Mouse (Mus musculus) liver, embryonic 13.5 days (tissue): ENCODE data around the gene Slc35g1. TPM values are rescaled to one million over a fixed set of nuclear protein-coding genes. Genes with fewer than 3 reads are reported as not detected.

Source experiments
- ATAC-seq: fragments of 200-750 bp; cut with Nextera tagmentation; 2 replicates; pipeline ENCODE4 v1.8.0; 2017; ENCODE audit warnings: low read depth, mild to moderate bottlenecking, moderate number of reproducible peaks, moderate library complexity
- DNase-seq: peaks from one replicate; pipeline ENCODE4 v3.0.0; 2022
- H3K27ac ChIP-seq: fragments of 300-500 bp; sonication (generic); 2 replicates; pipeline ENCODE4 v1.5.1; 2015; ENCODE audit warnings: moderate library complexity, mild to moderate bottlenecking, inconsistent platforms
- H3K27me3 ChIP-seq: fragments of 300-500 bp; sonication (generic); 2 replicates; pipeline ENCODE4 v1.6.1; 2015; ENCODE audit warnings: mild to moderate bottlenecking, inconsistent platforms
- H3K36me3 ChIP-seq: fragments of 300-500 bp; sonication (generic); 2 replicates; pipeline ENCODE4 v1.6.1; 2015; ENCODE audit warnings: mild to moderate bottlenecking, inconsistent platforms
- H3K4me1 ChIP-seq: fragments of 300-500 bp; sonication (generic); replicated peaks from 2 replicates; pipeline ENCODE4 v1.6.1; 2015; ENCODE audit warnings: inconsistent platforms
- H3K4me2 ChIP-seq: fragments of 300-500 bp; sonication (generic); 2 replicates; pipeline ENCODE4 v1.6.1; 2015; ENCODE audit warnings: inconsistent platforms, mild to moderate bottlenecking, moderate library complexity
- H3K4me3 ChIP-seq: fragments of 300-500 bp; sonication (generic); replicated peaks from 2 replicates; pipeline ENCODE4 v1.5.1; 2015; ENCODE audit warnings: mild to moderate bottlenecking, inconsistent platforms
- H3K9ac ChIP-seq: fragments of 300-500 bp; sonication (generic); 2 replicates; pipeline ENCODE4 v1.6.1; 2015; ENCODE audit warnings: mild to moderate bottlenecking, inconsistent platforms
- H3K9me3 ChIP-seq: fragments of 300-500 bp; sonication (generic); replicated peaks from 2 replicates; pipeline ENCODE4 v1.6.1; 2016; ENCODE audit warnings: inconsistent platforms
- WGBS: fragments of 180-500 bp; shearing (Covaris S2); methylation state at CpG from one replicate; pipeline ENCODE4 v1.1.7; 2015; ENCODE audit not compliant: insufficient replicate concordance; 5-methylcytosine and 5-hydroxymethylcytosine counted together
- polyA plus RNA-seq: library from polyadenylated mRNA; unstranded; fragments of >200 nt; fragmentation: Nextera tagmentation; extraction: Ambion mirVana; gene quantifications from 2 replicates; pipeline ENCODE4 v1.2.1, GENCODE M21; 2015

The Slc35g1 gene
- polyA plus RNA-seq, 1 experiment from 2014 or later, result 3.7 TPM

GRCm38 (mm10) chr19:38424581-38424980 is 28.8 kb downstream of the Slc35g1 start:
- H3K4me2 ChIP-seq, result no peak overlapping the region

DNA sequence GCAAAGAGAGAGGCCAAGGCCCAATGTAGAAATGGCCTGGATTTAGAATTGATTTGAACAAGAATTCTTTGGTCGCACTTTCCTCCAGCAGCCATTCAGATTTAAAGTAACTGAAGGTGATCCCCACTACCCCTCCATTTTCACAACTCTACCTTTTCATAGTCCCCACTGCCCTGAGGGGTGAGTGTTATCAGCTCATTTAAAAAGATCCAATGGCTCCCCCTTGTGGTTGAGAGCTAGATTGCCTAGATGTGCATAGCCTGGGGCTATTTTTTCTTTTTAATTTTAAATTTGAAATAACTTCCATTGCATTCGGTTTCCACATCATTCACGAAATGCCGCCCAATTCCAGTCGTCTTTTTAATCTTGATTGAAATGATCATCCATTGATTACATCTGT is 33.5 kb downstream of the Slc35g1 start:
- no peak overlapping the region for H3K9ac ChIP-seq
- H3K36me3 ChIP-seq, result no peaks in the 10 kb centered on the region
- no peaks in the 10 kb centered on the region for H3K9me3 ChIP-seq
- ATAC-seq (no peak), DNase-seq (no peak)
- no peak overlapping the region for H3K27ac ChIP-seq
- H3K4me2 ChIP-seq, result no peak overlapping the region
- H3K4me1 ChIP-seq, result no peaks in the 10 kb centered on the region
- 21% methylated on average over 5 of the region's 5 CpGs for WGBS
- no peak overlapping the region for H3K4me3 ChIP-seq
- no peaks in the 10 kb centered on the region for H3K27me3 ChIP-seq

More at GRCm38 (mm10) chr19:38424581-38424980, 28.8 kb downstream of the Slc35g1 start:
- Histone ChIP-seq H3K9me3 (no peaks in the 10 kb centered on the region), H3K27ac (no peak overlapping the region), H3K27me3 (no peaks in the 10 kb centered on the region), H3K36me3 (no peaks in the 10 kb centered on the region), H3K4me3 (no peak overlapping the region), H3K9ac (no peak overlapping the region), H3K4me1 (no peaks in the 10 kb centered on the region)
- ATAC-seq (no peak), DNase-seq (no peak)
- WGBS, result 73% methylated on average over 6 of the region's 7 CpGs

- Histone ChIP-seq H3K9me3 (no peaks in the 10 kb centered on the region), H3K27ac (no peak overlapping the region), H3K4me2 (no peak overlapping the region), H3K4me1 (no peaks in the 10 kb centered on the region), H3K9ac (no peak overlapping the region), H3K4me3 (no peak overlapping the region), H3K27me3 (no peaks in the 10 kb centered on the region), H3K36me3 (no peaks in the 10 kb centered on the region)
- no peak for ATAC-seq
- 73% methylated on average over 8 of the region's 8 CpGs for WGBS
- DNase-seq, result no peak
Measured at GRCm38 (mm10) chr19:38430475-38430874, 34.7 kb downstream of the Slc35g1 start.

DNA sequence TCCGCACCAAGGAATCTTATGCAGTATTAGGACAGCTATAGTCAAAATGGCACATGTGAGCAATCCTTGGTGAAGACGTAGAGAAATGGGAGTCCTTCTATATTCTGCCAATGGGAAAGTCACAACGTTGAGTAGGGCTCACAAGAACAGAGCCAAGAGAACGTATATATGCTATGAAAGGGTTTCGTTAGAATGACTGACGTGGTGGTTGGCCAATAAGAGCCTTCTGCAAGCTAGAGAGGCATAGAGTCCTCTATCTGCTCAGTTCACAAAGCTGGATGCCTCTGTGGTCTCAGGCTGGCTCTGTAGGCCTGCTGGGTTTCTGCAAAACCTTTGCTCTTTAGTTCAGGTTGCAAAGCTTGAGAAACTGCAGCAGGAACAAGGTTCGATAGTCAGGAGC is 35.5 kb downstream of the Slc35g1 start:
- no peak for DNase-seq
- 63% methylated on average over 7 of the region's 7 CpGs for WGBS

DNA sequence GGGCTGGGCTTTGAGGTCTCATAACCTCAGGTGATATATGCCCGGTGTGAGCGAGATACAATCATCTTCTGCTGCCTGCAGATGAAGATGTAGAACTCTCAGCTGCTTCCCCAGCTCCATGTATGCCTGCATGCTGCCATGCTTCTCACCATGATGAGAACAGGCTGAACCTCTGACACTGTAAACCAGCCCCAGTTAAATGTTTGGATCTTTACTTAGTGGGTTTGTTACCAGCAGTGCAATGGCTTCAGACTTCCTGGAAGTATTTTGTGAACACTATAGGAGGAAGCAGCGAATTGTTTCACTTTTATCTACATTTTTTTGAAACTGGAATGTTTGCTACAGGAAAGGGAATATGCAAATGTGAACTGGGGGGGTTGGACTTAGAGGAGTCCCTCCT is 36.2 kb downstream of the Slc35g1 start:
- Histone ChIP-seq H3K9ac (no peak overlapping the region), H3K4me1 (no peaks in the 10 kb centered on the region), H3K4me3 (no peak overlapping the region), H3K27ac (no peak overlapping the region), H3K27me3 (no peaks in the 10 kb centered on the region), H3K36me3 (no peaks in the 10 kb centered on the region), H3K4me2 (no peak overlapping the region), H3K9me3 (no peaks in the 10 kb centered on the region)
- ATAC-seq, result no peak
- DNase-seq, result no peak
- WGBS, result 51% methylated on average over 3 of the region's 3 CpGs

More for the DNA sequence above, 35.5 kb downstream of the Slc35g1 start:
- Histone ChIP-seq H3K4me3 (no peak overlapping the region), H3K27ac (no peak overlapping the region), H3K36me3 (no peaks in the 10 kb centered on the region), H3K27me3 (no peaks in the 10 kb centered on the region), H3K9ac (no peak overlapping the region), H3K9me3 (no peaks in the 10 kb centered on the region), H3K4me1 (no peaks in the 10 kb centered on the region), H3K4me2 (no peak overlapping the region)
- ATAC-seq, result no peak

DNA sequence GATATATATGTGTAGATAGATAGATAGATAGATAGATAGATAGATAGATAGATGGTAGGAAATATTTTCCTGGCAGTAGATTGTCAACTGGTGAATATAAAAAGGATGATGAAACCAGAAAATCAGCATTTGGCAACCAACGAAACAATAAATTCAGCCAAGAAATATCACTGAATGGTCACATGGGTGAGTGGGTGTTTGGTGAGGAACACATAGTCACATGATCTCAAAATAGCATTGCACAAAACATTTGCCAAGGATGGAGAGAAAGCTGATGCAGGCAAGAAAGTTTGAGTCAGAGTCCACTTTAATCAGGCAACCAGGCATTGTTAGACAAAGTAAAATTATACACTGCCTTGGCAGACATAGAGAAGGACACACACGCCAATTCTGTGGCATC is 37.6 kb downstream of the Slc35g1 start:
- Histone ChIP-seq H3K4me1 (no peaks in the 10 kb centered on the region), H3K4me2 (no peak overlapping the region), H3K4me3 (no peak overlapping the region), H3K9ac (no peak overlapping the region), H3K36me3 (no peaks in the 10 kb centered on the region), H3K27ac (no peak overlapping the region), H3K27me3 (no peaks in the 10 kb centered on the region), H3K9me3 (no peaks in the 10 kb centered on the region)
- DNase-seq, result no peak
- 64% methylated on average over 2 of the region's 2 CpGs for WGBS
- no peak for ATAC-seq

- Histone ChIP-seq H3K4me3 (no peak overlapping the region), H3K36me3 (no peaks in the 10 kb centered on the region), H3K9me3 (no peaks in the 10 kb centered on the region), H3K9ac (no peak overlapping the region), H3K4me2 (no peak overlapping the region), H3K27ac (no peak overlapping the region), H3K27me3 (no peaks in the 10 kb centered on the region), H3K4me1 (no peaks in the 10 kb centered on the region)
- DNase-seq, result no peak
- WGBS, result 76% methylated on average over 15 of the region's 15 CpGs
- no peak for ATAC-seq
Measured at GRCm38 (mm10) chr19:38435221-38435620, 39.4 kb downstream of the Slc35g1 start.

DNA sequence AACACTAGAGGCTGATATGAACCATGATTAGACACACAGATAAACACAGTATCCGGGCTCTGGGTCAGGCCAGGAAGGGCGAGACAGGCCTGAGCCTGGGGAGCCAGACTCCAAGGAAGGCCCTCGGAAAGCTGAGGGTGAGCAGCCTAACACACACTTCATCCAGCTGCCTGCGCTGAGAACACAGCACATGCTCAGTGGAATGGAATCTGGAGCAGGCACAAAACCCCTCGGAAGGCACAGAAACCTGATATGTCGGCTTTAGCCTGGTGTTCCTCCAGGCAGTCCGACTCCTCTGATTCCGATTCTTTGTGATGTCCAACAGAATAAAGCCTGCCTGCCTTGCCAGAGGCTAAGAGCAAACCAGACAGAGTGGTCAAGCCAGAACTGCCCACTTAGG is 46.1 kb downstream of the Slc35g1 start:
- Histone ChIP-seq H3K9ac (no peak overlapping the region), H3K4me1 (no peaks in the 10 kb centered on the region), H3K36me3 (no peaks in the 10 kb centered on the region), H3K4me3 (no peak overlapping the region), H3K4me2 (no peak overlapping the region), H3K27me3 (no peaks in the 10 kb centered on the region), H3K9me3 (no peaks in the 10 kb centered on the region), H3K27ac (no peak overlapping the region)
- WGBS, result 68% methylated on average over 8 of the region's 8 CpGs
- no peak for DNase-seq
- ATAC-seq, result no peak

- 49% methylated on average over 5 of the region's 5 CpGs for WGBS
- no peaks in the 10 kb centered on the region for H3K4me1 ChIP-seq
- ATAC-seq, result no peak
Measured at GRCm38 (mm10) chr19:38445758-38446157, 50.0 kb downstream of the Slc35g1 start.

More at GRCm38 (mm10) chr19:38445758-38446157, 50.0 kb downstream of the Slc35g1 start:
- Histone ChIP-seq H3K9ac (no peak overlapping the region), H3K4me3 (no peak overlapping the region), H3K27me3 (no peaks in the 10 kb centered on the region), H3K36me3 (no peaks in the 10 kb centered on the region), H3K9me3 (no peaks in the 10 kb centered on the region), H3K27ac (no peak overlapping the region), H3K4me2 (no peak overlapping the region)
- DNase-seq, result no peak

Other genes starting within 250 kb of the Slc35g1 start
- gene Fra10ac1, start 171.8 kb upstream of the Slc35g1 start, polyA plus RNA-seq, result 17.5 and 22.9 TPM in 2 replicates
- gene Lgi1, start 131.4 kb upstream of the Slc35g1 start, polyA plus RNA-seq, result 0.09 and 0.13 TPM in 2 replicates
- gene Plce1, start 85.1 kb downstream of the Slc35g1 start, polyA plus RNA-seq, result 0.41 and 0.47 TPM in 2 replicates